Mouse (Mus musculus): ENCODE measurements around the gene Col18a1. TPM values are rescaled to one million over a fixed set of nuclear protein-coding genes. Genes with fewer than 3 reads are reported as not detected.

The Col18a1 gene
- polyA plus RNA-seq, 1 experiment: 114 TPM

DNA sequence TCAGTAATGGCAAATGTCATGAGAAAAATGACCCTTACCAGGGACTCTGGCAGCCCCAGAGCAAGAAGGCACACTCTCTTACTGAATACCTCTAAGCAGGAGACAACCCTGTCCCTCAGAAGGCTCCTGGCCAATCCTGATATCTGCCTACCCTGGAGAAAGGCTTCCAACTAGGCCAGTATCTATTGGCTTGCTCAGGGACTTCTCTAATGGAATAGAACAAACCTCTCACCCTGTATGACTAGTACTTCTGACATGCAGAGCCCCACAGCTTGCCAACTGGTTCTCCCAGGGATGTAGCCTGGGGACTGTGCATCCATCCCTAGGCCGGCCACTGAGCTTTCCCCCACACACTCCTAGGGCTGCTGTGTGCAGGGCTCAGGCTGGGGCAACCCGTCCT, 67.7 kb downstream of the Col18a1 start:
- WGBS: 92% methylated on average over 2 of the region's 2 CpGs
- Histone ChIP-seq H3K36me3 (ENCODE audit: control insufficient read depth, insufficient read depth, low read length) (no peaks in the 10 kb centered on the region), H3K27ac (ENCODE audit: insufficient read depth, low read depth, low read length) (no peak overlapping the region), H3K27me3 (replicated peaks; ENCODE audit: control insufficient read depth, insufficient read depth, low read length) (no peaks in the 10 kb centered on the region), H3K4me1 (ENCODE audit: control insufficient read depth, insufficient read depth, low read length) (peaks cover 3% of the 10 kb centered on the region; the same call in 1 of the 2 replicates), H3K4me3 (ENCODE audit: insufficient read depth, low read depth, low read length) (no peak overlapping the region)
- no peak for DNase-seq
- TF ChIP-seq POLR2A (IDR thresholded peaks at IDR 0.05; ENCODE audit: low read depth, low read length) (no peak), CTCF (conservative IDR thresholded peaks at IDR 0.05; ENCODE audit: insufficient read depth, insufficient read length, low read depth, low read length) (no peak)

DNA sequence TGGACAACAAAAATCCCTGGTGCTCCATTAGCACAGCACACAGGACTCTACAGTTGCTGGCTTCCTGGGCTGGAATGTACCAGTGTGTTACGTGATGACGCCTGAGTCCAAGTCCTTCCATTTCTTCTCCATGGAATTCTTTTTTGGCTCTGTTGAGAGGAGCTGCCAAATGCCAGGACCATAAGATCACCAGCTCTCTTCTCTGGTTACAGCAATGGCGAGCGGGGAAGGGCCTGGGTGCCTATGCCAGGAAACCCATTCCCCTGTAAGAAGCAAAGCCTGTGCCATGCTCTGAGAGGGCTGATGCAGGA, 68.5 kb downstream of the Col18a1 start:
- H3K27ac ChIP-seq (ENCODE audit: insufficient read depth, low read depth, low read length): no peak overlapping the region; the same call in 1 of the 2 replicates
- WGBS: 75% methylated on average over 4 of the region's 4 CpGs
- DNase-seq: no peak
- H3K4me3 ChIP-seq (ENCODE audit: insufficient read depth, low read depth, low read length): no peak overlapping the region
- no peaks in the 10 kb centered on the region for H3K27me3 ChIP-seq (replicated peaks; ENCODE audit: control insufficient read depth, insufficient read depth, low read length)
- H3K36me3 ChIP-seq (ENCODE audit: control insufficient read depth, insufficient read depth, low read length): no peaks in the 10 kb centered on the region
- TF ChIP-seq POLR2A (IDR thresholded peaks at IDR 0.05; ENCODE audit: low read depth, low read length) (no peak), CTCF (conservative IDR thresholded peaks at IDR 0.05; ENCODE audit: insufficient read depth, insufficient read length, low read depth, low read length) (no peak)
- peaks cover 3% of the 10 kb centered on the region; the same call in 1 of the 2 replicates for H3K4me1 ChIP-seq (ENCODE audit: control insufficient read depth, insufficient read depth, low read length)

DNA sequence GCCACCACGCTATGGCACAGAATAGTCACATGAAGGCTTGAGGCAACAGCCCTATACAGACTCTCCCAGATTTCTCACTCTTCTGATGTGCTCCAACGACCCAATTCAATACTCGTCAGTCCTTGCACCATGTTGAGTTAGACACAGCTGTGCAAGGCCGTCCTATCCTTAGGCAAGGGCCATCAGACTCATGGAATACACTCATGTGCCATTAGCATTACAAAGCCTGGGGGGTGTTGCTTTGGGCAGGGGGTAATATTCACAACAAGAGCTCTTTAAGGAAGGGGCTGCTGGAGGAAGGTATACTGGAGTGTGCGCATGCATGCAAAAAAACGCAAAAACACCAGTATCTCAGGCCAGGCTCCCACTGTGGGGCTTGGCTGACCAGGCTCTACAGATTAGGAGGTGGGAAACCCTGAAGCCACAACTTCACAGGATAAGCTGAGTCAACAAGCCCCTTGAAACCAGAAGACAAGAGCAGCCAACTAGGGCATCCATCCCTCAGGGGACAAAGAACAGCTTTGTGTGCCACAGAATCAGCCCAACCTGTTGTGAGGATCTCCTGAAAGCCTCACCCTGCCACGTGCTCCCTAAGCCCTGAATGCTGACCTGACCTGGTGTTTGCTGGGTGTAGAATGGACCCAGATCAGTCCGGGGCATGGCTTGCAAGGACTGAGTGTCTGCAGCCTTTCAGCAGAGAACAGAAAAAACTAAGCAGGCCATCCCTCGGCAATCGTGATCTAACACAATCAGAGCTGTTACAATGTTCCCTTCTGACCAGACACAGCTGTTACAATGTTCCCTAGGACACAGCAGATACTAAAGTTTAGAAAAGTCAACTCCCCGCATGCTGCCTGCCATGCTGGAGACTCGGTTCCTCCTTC, 69.1 kb downstream of the Col18a1 start:
- WGBS: 74% methylated on average over 12 of the region's 12 CpGs
- Histone ChIP-seq H3K4me3 (ENCODE audit: insufficient read depth, low read depth, low read length) (no peak overlapping the region), H3K36me3 (ENCODE audit: control insufficient read depth, insufficient read depth, low read length) (no peaks in the 10 kb centered on the region), H3K4me1 (ENCODE audit: control insufficient read depth, insufficient read depth, low read length) (peaks cover 3% of the 10 kb centered on the region; the same call in 1 of the 2 replicates), H3K27me3 (replicated peaks; ENCODE audit: control insufficient read depth, insufficient read depth, low read length) (no peaks in the 10 kb centered on the region), H3K27ac (ENCODE audit: insufficient read depth, low read depth, low read length) (no peak overlapping the region; the same call in 1 of the 2 replicates)
- no peak for DNase-seq
- TF ChIP-seq POLR2A (IDR thresholded peaks at IDR 0.05; ENCODE audit: low read depth, low read length): no peak
- TF ChIP-seq CTCF (conservative IDR thresholded peaks at IDR 0.05; ENCODE audit: insufficient read depth, insufficient read length, low read depth, low read length): no peak

DNA sequence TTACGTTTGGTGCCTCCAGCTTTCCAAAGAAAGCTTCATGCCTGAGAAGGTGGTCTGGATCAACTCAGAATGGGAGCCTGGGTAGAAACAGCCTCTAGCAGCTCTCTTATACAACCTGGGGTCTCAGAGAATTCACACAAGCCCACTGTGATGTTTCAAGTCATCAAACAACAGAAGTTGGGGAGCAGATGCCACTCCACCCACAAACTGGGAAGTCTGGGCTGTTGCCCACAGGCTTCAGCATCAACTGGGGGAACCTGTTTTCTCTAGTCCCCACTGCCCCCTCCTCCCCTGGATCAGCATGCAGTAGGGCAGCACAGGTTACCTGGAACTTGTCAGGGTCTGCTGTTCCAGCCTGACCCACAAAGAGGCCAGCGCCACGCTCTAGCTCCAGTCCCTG, 70.7 kb downstream of the Col18a1 start:
- 93% methylated on average over 3 of the region's 3 CpGs for WGBS
- no peak for DNase-seq
- no peak overlapping the region for H3K27ac ChIP-seq (ENCODE audit: insufficient read depth, low read depth, low read length)
- H3K4me1 ChIP-seq (ENCODE audit: control insufficient read depth, insufficient read depth, low read length): peaks cover 3% of the 10 kb centered on the region; the same call in 1 of the 2 replicates
- H3K4me3 ChIP-seq (ENCODE audit: insufficient read depth, low read depth, low read length): no peak overlapping the region
- no peaks in the 10 kb centered on the region for H3K27me3 ChIP-seq (replicated peaks; ENCODE audit: control insufficient read depth, insufficient read depth, low read length)
- TF ChIP-seq POLR2A (IDR thresholded peaks at IDR 0.05; ENCODE audit: low read depth, low read length) (no peak), CTCF (conservative IDR thresholded peaks at IDR 0.05; ENCODE audit: insufficient read depth, insufficient read length, low read depth, low read length) (no peak)
- no peaks in the 10 kb centered on the region for H3K36me3 ChIP-seq (ENCODE audit: control insufficient read depth, insufficient read depth, low read length)

DNA sequence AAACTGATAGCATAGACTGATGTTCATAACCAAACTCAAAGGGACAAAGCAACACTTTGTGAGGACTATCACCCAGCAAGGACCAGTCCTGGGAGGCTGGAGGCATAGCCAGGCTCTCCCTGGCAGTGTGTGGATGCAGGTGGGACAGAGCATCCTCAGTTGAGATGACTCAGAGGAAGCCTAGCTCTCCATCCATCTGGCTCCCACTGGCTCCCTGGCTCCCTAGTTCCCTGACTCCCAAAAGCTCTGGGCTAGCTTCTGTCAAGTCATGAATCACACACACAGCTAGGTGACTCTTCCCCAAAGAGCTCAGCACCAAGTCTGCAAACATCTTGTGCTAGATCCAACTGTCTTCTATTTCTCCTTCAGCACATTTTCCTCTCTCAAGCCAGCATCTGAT, 72.5 kb downstream of the Col18a1 start:
- H3K36me3 ChIP-seq (ENCODE audit: control insufficient read depth, insufficient read depth, low read length): no peaks in the 10 kb centered on the region
- no peak overlapping the region for H3K27ac ChIP-seq (ENCODE audit: insufficient read depth, low read depth, low read length)
- DNase-seq: no peak

DNA sequence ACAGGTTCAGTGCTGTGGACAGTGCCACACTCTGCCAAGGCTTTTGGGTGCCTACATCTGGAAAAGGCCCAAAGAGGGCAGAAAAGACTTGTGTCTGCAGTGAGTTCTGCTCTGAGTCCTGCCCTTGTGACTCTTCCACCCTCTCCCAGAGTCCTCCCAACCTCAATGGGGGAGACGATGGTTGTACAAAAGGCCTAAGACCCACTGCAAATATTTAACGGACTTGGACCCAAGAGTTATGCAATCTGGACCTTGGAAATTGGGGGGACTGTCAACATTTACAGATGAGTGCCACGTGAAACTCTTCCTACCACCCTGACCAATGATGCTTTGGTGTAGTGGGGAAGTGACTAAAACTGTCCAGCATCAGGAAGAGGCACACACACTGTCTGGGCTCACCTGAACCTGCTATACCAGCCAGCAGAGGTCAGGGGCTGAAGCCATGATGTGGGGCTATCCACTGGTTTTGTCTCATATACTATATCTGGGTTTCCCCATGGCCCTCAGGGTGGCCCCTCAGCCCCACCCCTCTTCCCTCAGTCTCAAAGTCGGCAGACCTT, 74.7 kb downstream of the Col18a1 start:
- H3K4me1 ChIP-seq (ENCODE audit: control insufficient read depth, insufficient read depth, low read length): 0 out of 2 replicates have a peak, but pooled peaks cover 3% of the 10 kb centered on the region
- no peaks in the 10 kb centered on the region for H3K36me3 ChIP-seq (ENCODE audit: control insufficient read depth, insufficient read depth, low read length)
- no peaks in the 10 kb centered on the region for H3K27me3 ChIP-seq (replicated peaks; ENCODE audit: control insufficient read depth, insufficient read depth, low read length)
- no peak for DNase-seq
- no peak overlapping the region for H3K27ac ChIP-seq (ENCODE audit: insufficient read depth, low read depth, low read length)
- H3K4me3 ChIP-seq (ENCODE audit: insufficient read depth, low read depth, low read length): no peak overlapping the region
- TF ChIP-seq POLR2A (IDR thresholded peaks at IDR 0.05; ENCODE audit: low read depth, low read length): no peak
- TF ChIP-seq CTCF (conservative IDR thresholded peaks at IDR 0.05; ENCODE audit: insufficient read depth, insufficient read length, low read depth, low read length): no peak; the same call in 1 of the 2 replicates
- 44% methylated on average over 4 of the region's 4 CpGs for WGBS

More for the DNA sequence above, 72.5 kb downstream of the Col18a1 start:
- no peaks in the 10 kb centered on the region for H3K27me3 ChIP-seq (replicated peaks; ENCODE audit: control insufficient read depth, insufficient read depth, low read length)
- H3K4me1 ChIP-seq (ENCODE audit: control insufficient read depth, insufficient read depth, low read length): peaks cover 7% of the 10 kb centered on the region; the same call in 1 of the 2 replicates
- H3K4me3 ChIP-seq (ENCODE audit: insufficient read depth, low read depth, low read length): no peak overlapping the region
- TF ChIP-seq CTCF (conservative IDR thresholded peaks at IDR 0.05; ENCODE audit: insufficient read depth, insufficient read length, low read depth, low read length) (no peak), POLR2A (IDR thresholded peaks at IDR 0.05; ENCODE audit: low read depth, low read length) (no peak)

DNA sequence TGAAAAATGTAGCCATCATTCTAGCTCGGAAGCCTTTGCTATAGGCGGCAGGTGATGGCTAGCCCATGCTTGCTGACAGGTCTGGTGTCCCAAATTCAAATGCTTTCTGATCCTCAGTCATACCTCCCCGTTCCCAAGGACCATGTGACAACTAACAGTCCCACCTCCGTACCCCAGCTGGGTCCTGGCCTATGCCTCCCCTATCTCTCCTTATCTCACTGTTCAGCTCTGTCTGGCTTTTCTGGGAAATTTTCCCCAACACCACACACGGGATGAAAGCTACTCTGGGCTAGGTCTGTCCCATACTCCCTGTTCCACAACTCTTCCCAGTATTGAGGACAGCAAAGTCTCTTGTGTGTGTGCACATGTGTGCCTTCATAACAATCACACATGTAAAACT, 76.3 kb downstream of the Col18a1 start:
- TF ChIP-seq CTCF (conservative IDR thresholded peaks at IDR 0.05; ENCODE audit: insufficient read depth, insufficient read length, low read depth, low read length) (no peak), POLR2A (IDR thresholded peaks at IDR 0.05; ENCODE audit: low read depth, low read length) (no peak)
- 76% methylated on average over 5 of the region's 5 CpGs for WGBS
- no peak overlapping the region for H3K27ac ChIP-seq (ENCODE audit: insufficient read depth, low read depth, low read length)

More for the DNA sequence above, 76.3 kb downstream of the Col18a1 start:
- Histone ChIP-seq H3K4me3 (ENCODE audit: insufficient read depth, low read depth, low read length) (no peak overlapping the region), H3K27me3 (replicated peaks; ENCODE audit: control insufficient read depth, insufficient read depth, low read length) (no peaks in the 10 kb centered on the region), H3K36me3 (ENCODE audit: control insufficient read depth, insufficient read depth, low read length) (no peaks in the 10 kb centered on the region), H3K4me1 (ENCODE audit: control insufficient read depth, insufficient read depth, low read length) (0 out of 2 replicates have a peak, but pooled peaks cover 3% of the 10 kb centered on the region)
- no peak for DNase-seq
